Mouse (Mus musculus) kidney, postnatal 4 days (tissue): ENCODE results near the gene Lcp2.

Experiments
- DNase-seq, 2 experiments: peaks; one replicate each; pipeline ENCODE4 v3.0.0; 2021; ENCODE audit warnings: mixed read lengths in 2 of 2

Lcp2 gene

GRCm38 (mm10) chr11:34048375-34049124 is 1.8 kb downstream of the Lcp2 start:
- no peak for DNase-seq

GRCm38 (mm10) chr11:34049125-34049379 is 2.3 kb downstream of the Lcp2 start:
- DNase-seq = no peak

GRCm38 (mm10) chr11:34050063-34050462 is 3.3 kb downstream of the Lcp2 start:
- DNase-seq = no peak

- DNase-seq = no peak
Measured at GRCm38 (mm10) chr11:34050643-34051042, 3.9 kb downstream of the Lcp2 start.

GRCm38 (mm10) chr11:34053031-34053818 is 6.5 kb downstream of the Lcp2 start:
- DNase-seq = no peak

- no peak for DNase-seq
Measured at GRCm38 (mm10) chr11:34054031-34054727, 7.5 kb downstream of the Lcp2 start.

GRCm38 (mm10) chr11:34056715-34057114 is 10.0 kb downstream of the Lcp2 start:
- no peak for DNase-seq

- DNase-seq = no peak
Measured at GRCm38 (mm10) chr11:34058332-34058731, 11.6 kb downstream of the Lcp2 start.

- DNase-seq = no peak
Measured at GRCm38 (mm10) chr11:34058960-34059359, 12.2 kb downstream of the Lcp2 start.

- DNase-seq = no peak
Measured at GRCm38 (mm10) chr11:34061740-34062139, 15.0 kb downstream of the Lcp2 start.

GRCm38 (mm10) chr11:34063257-34063656 is 16.5 kb downstream of the Lcp2 start:
- DNase-seq = no peak

- DNase-seq = no peak
Measured at GRCm38 (mm10) chr11:34063702-34064485, 17.2 kb downstream of the Lcp2 start.

- DNase-seq = peak; percentile 24 to 27
Measured at GRCm38 (mm10) chr11:34070596-34070995, 23.9 kb downstream of the Lcp2 start.

- DNase-seq = no peak
Measured at GRCm38 (mm10) chr11:34072309-34072708, 25.6 kb downstream of the Lcp2 start.

GRCm38 (mm10) chr11:34073776-34074175 is 27.1 kb downstream of the Lcp2 start:
- DNase-seq = peak; percentile 80 to 82

- no peak for DNase-seq
Measured at GRCm38 (mm10) chr11:34077870-34078269, 31.1 kb downstream of the Lcp2 start.

GRCm38 (mm10) chr11:34078581-34078980 is 31.9 kb downstream of the Lcp2 start:
- DNase-seq = no peak

- DNase-seq = no peak
Measured at GRCm38 (mm10) chr11:34079542-34080464, 33.1 kb downstream of the Lcp2 start.

- no peak for DNase-seq
Measured at GRCm38 (mm10) chr11:34083795-34084194, 37.1 kb downstream of the Lcp2 start.

GRCm38 (mm10) chr11:34084639-34085038 is 37.9 kb downstream of the Lcp2 start:
- DNase-seq = no peak

GRCm38 (mm10) chr11:34086164-34086751 is 39.5 kb downstream of the Lcp2 start:
- DNase-seq = no peak
